Mouse (Mus musculus) lung, adult 18-20 months (tissue): ENCODE data around the gene Slitrk6.
A peak's percentile ranks its signal among the peaks of the same experiment; 100 is the strongest.

Experiments
- DNase-seq, 2 experiments: peaks; one replicate each; pipeline ENCODE4 v3.0.0; 2022; ENCODE audit warnings: mixed read lengths in 2 of 2

Slitrk6 gene

DNA sequence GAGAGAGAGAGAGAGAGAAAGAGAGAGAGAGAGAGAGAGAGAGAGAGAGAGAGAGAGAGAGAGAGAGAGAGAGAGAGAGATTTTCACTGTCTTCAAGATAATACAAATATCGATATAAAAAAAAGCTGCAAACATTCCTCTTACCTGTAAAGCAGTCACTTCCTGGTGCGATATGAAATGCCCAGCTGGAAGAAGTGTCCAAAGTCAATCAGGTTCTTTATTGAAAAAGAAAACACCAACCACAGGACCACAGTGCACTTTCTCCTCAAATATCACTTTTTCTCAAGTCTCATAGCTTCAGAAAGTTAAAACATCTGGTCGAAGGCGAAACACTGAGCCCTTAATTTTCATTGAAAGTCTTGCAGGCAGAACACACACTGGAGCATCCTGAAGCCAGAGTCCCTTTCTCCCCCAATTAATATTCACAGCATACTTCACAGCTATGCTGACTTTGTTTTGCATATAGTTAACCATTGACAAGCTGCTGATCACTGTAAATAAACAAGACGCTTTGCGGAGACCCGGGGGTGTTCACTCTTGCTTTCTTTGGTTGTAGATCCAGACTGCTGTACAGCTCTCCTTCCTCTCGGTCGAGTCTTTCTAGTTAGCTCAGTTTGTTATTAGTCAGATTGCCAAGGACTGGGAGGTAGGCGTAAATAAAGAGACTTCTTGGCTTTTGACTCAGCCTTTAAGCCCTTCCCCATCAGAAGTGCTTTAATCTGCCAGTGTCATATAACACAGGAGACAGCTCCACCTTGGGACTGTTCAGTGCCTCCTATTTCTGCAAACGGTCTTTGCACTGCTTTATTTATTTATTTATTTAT, at the start of gene Slitrk6:
Slitrk6 (minus strand) TSS at position 666 of the 824 bp plus-strand sequence.
- DNase-seq: peak in 1 of 2 experiments; percentile 2

DNA sequence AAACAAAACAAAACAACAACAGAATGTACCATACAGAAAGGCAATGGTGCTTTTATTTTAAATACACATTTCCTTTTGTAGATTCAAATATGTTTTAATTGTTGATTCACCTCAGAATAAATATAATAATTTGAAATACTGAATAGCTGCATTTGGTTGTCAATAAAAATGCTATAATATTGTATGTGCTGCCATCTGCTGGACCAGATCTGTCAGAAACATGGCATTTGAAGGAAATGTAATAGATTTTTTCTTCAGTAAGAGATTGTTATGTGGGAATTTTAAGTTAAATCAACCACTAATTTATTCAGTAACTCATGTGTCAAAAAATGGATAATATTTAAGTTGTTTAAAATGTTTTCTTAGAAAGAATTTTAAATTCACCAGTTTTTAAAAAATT, 22.6 kb upstream of the Slitrk6 start:
- DNase-seq: no peak

DNA sequence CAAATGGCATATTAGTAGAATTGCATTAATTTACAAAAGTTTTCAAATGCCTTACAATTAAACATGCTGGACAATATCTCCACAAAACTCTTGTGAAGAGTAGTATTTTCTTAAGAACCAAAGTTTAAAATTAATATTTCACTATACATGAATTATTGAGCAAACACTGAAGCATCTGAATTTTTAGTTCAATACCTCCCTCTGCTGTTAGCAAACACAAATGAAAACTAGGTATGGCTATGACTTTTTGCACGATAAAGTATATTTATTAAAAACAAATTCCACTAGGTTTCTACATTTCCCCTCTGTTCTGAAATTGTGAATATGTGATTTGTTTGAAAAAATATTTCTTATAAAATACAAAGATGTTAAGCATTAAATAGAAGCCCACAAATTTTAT, 15.7 kb upstream of the Slitrk6 start:
- DNase-seq: no peak

DNA sequence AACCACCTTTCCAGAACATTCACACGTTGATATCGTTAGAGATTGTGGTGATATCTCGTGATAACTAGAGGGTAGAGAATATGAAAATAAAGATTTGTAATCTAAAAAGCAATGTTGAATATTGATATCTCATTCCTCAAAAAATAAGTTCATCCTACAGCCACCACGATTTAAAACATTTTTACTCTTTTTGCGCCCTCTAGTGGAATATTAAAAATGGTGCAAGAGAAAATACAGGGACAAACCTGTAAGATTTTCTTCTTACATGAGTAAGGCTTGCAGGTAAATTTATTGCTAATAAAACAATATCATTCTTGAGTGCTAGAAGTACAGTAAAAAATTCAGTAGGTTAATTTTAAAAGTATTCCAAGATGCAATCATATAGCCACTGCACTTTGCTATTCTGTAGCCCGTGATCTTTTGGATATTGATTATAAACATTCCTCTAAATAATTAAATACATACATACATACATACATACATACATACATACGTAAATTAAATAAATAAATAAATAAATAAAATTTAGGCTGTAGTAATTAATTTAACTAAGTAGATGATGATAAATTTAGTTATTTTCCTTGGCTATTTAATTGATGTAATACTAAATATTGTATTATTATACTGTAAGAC, 7.8 kb upstream of the Slitrk6 start:
- DNase-seq: no peak

DNA sequence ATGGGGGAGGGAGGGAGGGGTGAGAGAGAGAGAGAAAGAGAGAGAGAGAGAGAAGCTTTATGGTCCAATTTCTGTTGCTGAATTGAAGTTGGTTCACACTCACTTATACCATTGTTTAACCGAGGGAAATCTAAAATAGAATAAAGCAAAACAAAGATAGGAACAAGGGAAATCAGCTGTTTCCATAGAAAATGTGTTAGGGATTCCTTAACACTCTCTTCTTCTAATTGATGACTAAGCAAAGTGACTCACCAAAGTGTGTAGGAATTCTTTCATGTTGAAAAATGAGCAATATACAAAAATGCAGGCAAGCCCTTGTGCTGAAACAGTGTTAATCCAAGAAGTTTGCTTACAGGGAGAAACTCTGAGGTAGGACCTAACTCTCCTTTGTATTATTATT, 6.0 kb upstream of the Slitrk6 start:
- DNase-seq: no peak

DNA sequence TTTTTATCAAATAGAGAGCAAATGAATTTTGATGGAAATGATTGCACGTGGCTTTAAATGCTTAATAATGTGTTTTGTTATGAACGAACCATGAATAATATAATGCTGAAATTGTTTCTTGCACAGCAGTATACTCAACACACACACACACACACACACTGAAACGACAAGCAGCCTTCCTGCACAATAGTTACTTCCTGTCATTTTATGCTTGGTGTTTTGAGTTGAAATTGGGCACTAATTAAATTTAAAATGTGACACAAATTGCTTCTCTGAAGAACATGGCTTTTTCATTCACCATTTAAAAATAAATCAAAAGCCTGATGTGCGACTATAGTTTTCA, 330 bp upstream of the Slitrk6 start:
- no peak for DNase-seq

DNA sequence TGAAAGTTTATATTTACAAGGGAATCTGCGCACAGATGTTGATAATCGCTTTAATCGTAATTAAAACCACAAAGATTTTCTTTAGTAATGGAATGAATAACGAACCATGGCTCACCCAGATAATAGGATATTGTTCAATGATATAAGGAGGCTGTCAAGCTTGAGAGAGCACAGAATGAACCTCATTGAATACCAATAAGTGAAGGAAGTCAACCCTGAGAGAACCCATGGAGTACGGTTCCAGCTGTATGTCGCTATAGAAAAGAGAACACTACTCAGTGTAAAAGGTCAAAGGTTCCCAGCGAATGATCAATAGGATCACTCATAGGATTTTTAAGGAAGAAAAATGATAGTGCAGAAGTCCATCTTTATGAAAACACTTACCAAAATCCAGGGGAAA, 15.1 kb downstream of the Slitrk6 start:
- DNase-seq: no peak

GRCm38 (mm10) chr14:110739368-110739767, 15.6 kb downstream of the Slitrk6 start:
- no peak for DNase-seq

DNA sequence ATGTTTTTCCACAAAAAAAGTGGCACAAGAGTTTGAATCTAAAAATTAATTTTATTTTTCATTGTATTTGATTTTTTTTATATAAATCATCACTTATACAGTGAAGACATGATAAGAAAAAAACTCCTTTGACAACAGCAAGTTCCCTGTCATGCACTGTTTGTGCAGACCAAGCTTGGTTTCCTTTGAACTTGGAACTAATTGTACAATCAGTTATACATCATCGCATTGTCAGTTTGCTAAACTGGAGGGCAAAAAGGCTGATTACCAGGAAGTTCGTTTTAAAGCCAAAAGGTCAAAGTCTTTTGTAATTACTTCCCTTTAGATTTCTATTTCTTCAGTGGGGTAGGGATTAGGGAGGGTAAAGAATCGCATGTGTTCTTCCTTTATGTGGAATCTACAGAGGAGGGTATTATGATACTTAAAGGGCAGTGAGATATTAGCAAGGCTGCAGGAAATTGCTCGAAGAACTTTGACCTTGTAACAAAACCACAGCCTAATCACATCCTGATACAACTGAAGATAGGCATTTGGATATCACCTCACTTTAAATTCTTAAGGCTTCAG, 26.5 kb downstream of the Slitrk6 start:
- DNase-seq: no peak

- DNase-seq: no peak
These were observed 30.8 kb downstream of the Slitrk6 start for GRCm38 (mm10) chr14:110724026-110724576.
